Mouse (Mus musculus): Measurements from ENCODE around the gene Syndig1. TPM values are rescaled to one million over a fixed set of nuclear protein-coding genes. Genes with fewer than 3 reads are reported as not detected.

The Syndig1 gene
- polyA plus RNA-seq, 1 experiment from 2014 or later = 4.7 TPM

DNA sequence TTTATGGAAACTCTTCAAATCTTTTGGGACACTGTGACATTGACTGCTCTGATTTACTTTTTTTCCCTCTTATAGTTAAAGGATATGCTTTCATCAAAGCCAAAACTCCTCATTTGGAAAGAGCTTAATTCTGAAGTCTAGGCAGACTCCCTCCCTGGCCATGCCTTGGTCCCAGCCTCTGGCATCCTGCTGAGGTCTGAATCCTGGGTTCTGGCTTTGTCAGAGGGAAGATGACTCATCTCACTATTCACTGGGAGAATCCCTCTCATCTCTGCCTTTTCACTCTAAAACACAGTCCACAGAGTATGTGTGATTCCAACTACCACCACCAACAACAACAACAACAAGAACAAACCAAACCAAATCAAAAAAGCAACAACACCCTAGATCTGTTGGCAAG lies 58.6 kb downstream of the Syndig1 start:
- no peak overlapping the region for H3K9ac ChIP-seq
- H3K4me3 ChIP-seq = no peak overlapping the region
- ATAC-seq (ENCODE audit: borderline replicate concordance, extremely low read depth, low FRiP score, low TSS enrichment) = no peak
- no peak overlapping the region for H3K4me2 ChIP-seq
- H3K9me3 ChIP-seq = no peaks in the 10 kb centered on the region
- H3K27ac ChIP-seq = no peak overlapping the region
- no peaks in the 10 kb centered on the region for H3K36me3 ChIP-seq
- H3K27me3 ChIP-seq = no peaks in the 10 kb centered on the region
- no peaks in the 10 kb centered on the region for H3K4me1 ChIP-seq

DNA sequence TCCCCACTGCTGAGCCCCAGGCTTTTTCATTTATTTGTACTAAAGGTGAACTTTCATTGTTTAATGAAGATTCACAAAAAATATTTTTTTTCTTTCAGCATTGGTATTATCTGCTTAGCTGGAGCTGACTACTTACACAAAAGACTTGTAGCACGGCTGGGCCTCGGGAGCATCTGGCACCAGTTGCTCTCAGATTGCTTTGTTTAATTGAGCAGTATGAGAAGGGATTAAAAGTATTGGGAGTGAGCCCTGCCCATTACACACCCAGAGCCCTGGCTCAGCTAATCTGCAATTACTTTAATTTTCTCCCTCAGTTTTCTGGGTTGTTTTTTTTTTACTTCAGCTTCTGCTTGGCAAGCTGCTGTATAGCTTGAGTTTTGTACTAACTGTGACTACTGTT lies 62.6 kb downstream of the Syndig1 start:
- H3K4me2 ChIP-seq = no peak overlapping the region
- ATAC-seq (ENCODE audit: borderline replicate concordance, extremely low read depth, low FRiP score, low TSS enrichment) = no peak
- H3K27ac ChIP-seq = no peak overlapping the region
- no peaks in the 10 kb centered on the region for H3K9me3 ChIP-seq
- no peaks in the 10 kb centered on the region for H3K4me1 ChIP-seq
- H3K9ac ChIP-seq = no peak overlapping the region
- no peaks in the 10 kb centered on the region for H3K36me3 ChIP-seq
- no peaks in the 10 kb centered on the region for H3K27me3 ChIP-seq
- H3K4me3 ChIP-seq = no peak overlapping the region
- WGBS = 62% methylated on average over 2 of the region's 2 CpGs

DNA sequence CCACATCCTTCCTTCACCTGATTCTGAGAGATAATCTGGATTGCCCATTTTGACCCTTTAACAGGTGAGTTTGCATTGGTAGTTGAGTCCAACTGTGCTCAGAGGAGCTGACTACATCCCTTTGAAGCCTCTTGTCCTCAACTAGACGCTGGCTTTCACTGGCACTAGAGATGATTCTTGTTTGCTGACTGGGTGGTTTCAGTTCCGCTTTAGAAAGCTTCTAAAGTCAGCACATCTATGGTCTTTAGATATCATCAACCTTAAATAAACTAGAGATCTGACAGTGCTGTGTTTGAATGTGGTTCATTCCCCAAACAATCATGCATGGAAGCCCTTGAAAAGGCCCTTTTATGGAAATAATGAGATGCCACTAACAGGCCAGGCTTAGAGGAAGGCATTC lies 67.3 kb downstream of the Syndig1 start:
- H3K4me1 ChIP-seq = no peaks in the 10 kb centered on the region
- no peaks in the 10 kb centered on the region for H3K36me3 ChIP-seq
- H3K9me3 ChIP-seq = no peaks in the 10 kb centered on the region
- ATAC-seq (ENCODE audit: borderline replicate concordance, extremely low read depth, low FRiP score, low TSS enrichment) = no peak
- H3K27ac ChIP-seq = no peak overlapping the region
- no peaks in the 10 kb centered on the region for H3K27me3 ChIP-seq
- no peak overlapping the region for H3K9ac ChIP-seq
- no peak overlapping the region for H3K4me3 ChIP-seq
- 53% methylated on average over 2 of the region's 2 CpGs for WGBS
- no peak overlapping the region for H3K4me2 ChIP-seq

DNA sequence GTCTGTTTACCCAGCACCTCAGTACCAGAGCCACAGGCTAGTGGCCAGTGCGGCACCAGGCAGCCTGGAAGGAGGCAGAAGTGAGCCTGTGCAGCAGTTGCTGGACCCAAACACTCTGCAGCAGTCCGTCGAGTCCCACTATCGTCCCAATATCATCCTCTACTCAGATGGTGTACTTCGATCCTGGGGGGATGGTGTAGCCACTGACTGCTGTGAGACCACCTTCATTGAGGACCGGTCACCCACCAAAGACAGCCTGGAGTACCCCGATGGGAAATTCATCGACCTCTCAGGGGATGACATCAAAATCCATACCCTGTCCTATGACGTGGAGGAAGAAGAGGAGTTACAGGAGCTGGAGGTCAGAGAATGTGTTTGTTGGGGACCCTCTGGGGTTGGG lies 70.6 kb downstream of the Syndig1 start:
- ATAC-seq (ENCODE audit: borderline replicate concordance, extremely low read depth, low FRiP score, low TSS enrichment) = no peak
- Histone ChIP-seq H3K9ac (no peak overlapping the region), H3K4me3 (no peak overlapping the region), H3K4me1 (no peaks in the 10 kb centered on the region), H3K27me3 (no peaks in the 10 kb centered on the region), H3K9me3 (no peaks in the 10 kb centered on the region), H3K27ac (no peak overlapping the region), H3K36me3 (no peaks in the 10 kb centered on the region), H3K4me2 (no peak overlapping the region)
- 90% methylated on average over 9 of the region's 9 CpGs for WGBS

DNA sequence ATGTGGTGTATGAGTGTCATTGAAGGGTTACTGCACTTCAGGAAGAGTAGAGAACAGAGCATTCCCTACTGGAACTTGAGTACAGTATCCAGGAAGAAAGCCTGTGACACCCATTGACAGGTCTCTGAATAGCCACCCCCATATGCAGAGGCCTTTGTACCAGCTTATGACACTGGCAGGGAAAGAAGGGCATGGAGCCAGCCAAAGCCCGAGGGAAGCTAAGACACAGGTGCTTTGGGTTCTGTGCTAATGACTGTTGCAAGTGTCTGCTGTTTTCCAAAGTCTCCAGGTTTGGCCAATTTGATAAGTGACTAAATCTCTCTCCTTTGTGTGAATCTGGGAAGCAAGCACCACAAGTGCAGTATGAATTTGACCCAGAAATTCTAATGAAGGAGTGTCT lies 71.6 kb downstream of the Syndig1 start:
- Histone ChIP-seq H3K4me3 (no peak overlapping the region), H3K4me2 (no peak overlapping the region), H3K9ac (no peak overlapping the region), H3K27me3 (no peaks in the 10 kb centered on the region), H3K27ac (no peak overlapping the region), H3K4me1 (no peaks in the 10 kb centered on the region), H3K36me3 (no peaks in the 10 kb centered on the region), H3K9me3 (no peaks in the 10 kb centered on the region)
- ATAC-seq (ENCODE audit: borderline replicate concordance, extremely low read depth, low FRiP score, low TSS enrichment) = no peak
- WGBS = 84% methylated on average over 1 of the region's 1 CpGs

DNA sequence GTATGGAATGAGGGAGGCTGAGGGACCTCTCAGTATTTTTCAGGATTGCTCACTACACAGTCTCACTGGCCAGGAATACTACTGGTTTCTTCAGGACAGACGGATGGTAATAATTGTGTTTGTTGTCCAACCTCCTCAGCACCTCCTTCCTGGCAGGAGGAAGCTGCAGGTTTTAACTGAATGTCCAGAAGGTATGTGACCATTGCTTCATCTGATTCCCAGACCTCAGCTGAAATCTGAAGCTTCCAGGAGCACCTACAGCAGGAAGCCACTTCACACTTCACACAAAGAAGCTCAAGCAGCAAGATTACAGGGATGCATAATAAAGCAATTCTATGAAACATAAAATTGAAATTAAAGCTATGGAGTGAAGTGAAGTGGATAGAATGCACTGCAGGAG lies 75.4 kb downstream of the Syndig1 start:
- no peaks in the 10 kb centered on the region for H3K9me3 ChIP-seq
- WGBS = 56% methylated on average over 1 of the region's 1 CpGs
- H3K36me3 ChIP-seq = no peaks in the 10 kb centered on the region
- no peak overlapping the region for H3K4me3 ChIP-seq
- no peaks in the 10 kb centered on the region for H3K27me3 ChIP-seq
- H3K4me2 ChIP-seq = no peak overlapping the region
- no peak overlapping the region for H3K9ac ChIP-seq
- no peaks in the 10 kb centered on the region for H3K4me1 ChIP-seq
- no peak overlapping the region for H3K27ac ChIP-seq
- no peak for ATAC-seq (ENCODE audit: borderline replicate concordance, extremely low read depth, low FRiP score, low TSS enrichment)

DNA sequence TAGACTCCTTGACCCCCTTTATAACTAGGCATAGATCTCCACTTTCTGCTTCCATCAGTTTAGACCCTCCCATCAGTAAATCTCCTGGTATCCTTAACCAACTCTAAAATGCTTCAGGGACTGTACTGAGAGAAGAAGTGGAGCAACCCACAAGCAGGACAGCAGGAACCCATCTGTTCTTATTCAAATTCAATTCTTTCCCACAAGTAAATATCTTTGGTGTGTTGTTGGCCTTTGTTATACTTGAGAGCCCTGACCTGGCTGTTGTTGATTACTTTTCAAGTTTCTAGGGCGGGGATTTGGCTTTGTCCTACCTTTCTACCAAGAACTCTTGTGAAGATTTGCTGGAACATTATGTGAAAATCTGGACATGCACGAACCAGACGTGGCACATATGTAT lies 77.7 kb downstream of the Syndig1 start:
- Histone ChIP-seq H3K27ac (no peak overlapping the region), H3K9ac (no peak overlapping the region), H3K27me3 (no peaks in the 10 kb centered on the region), H3K36me3 (no peaks in the 10 kb centered on the region), H3K4me1 (no peaks in the 10 kb centered on the region), H3K9me3 (no peaks in the 10 kb centered on the region), H3K4me3 (no peak overlapping the region), H3K4me2 (no peak overlapping the region)
- WGBS = 74% methylated on average over 3 of the region's 3 CpGs
- no peak for ATAC-seq (ENCODE audit: borderline replicate concordance, extremely low read depth, low FRiP score, low TSS enrichment)

DNA sequence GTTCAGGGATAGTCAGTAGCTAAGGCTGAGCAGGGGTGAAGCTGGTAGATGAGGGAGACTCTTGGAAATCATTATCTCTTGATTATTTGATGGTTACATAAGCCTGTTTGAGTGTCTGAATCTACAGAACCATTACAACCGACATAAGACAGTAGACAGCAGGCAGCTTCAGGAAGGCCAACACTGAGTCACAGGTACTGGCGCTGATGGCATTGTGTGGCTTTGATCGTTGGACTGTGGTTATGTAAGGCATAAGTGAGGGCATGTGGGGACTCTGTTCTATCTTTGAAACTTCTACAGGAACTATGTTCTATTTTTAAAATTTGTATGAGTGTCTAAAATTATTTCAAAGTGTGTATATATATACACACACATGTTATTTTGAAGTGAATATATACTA lies 88.2 kb downstream of the Syndig1 start:
- WGBS = 85% methylated on average over 3 of the region's 3 CpGs
- no peak overlapping the region for H3K4me2 ChIP-seq
- H3K36me3 ChIP-seq = no peaks in the 10 kb centered on the region
- no peaks in the 10 kb centered on the region for H3K4me1 ChIP-seq
- no peak overlapping the region for H3K27ac ChIP-seq
- H3K9me3 ChIP-seq = no peaks in the 10 kb centered on the region
- H3K4me3 ChIP-seq = no peak overlapping the region
- no peak for ATAC-seq (ENCODE audit: borderline replicate concordance, extremely low read depth, low FRiP score, low TSS enrichment)
- no peak overlapping the region for H3K9ac ChIP-seq
- H3K27me3 ChIP-seq = no peaks in the 10 kb centered on the region

DNA sequence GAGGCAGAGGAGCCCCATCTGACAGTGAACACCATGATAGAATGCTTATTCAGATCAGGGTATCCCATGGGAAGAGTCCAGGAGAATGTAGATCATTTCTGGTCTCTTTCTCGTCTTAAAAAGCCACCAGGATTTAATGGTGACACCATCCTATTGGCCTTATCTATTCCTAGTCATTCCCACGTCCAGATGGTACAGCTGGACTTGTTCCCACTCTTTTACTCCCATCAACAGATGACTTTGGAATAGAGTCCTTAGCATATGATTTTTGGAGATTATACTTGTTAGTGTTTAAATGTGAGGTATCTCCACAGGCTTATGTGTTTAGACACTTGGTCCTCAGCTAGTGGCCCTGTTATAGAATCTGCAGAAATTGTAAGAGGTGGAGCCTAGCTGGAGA lies 94.5 kb downstream of the Syndig1 start:
- H3K36me3 ChIP-seq = no peaks in the 10 kb centered on the region
- no peaks in the 10 kb centered on the region for H3K27me3 ChIP-seq
- no peak overlapping the region for H3K9ac ChIP-seq
- no peak overlapping the region for H3K27ac ChIP-seq
- no peaks in the 10 kb centered on the region for H3K4me1 ChIP-seq
- no peak overlapping the region for H3K4me3 ChIP-seq
- 32% methylated on average over 2 of the region's 2 CpGs for WGBS
- ATAC-seq (ENCODE audit: borderline replicate concordance, extremely low read depth, low FRiP score, low TSS enrichment) = no peak
- no peak overlapping the region for H3K4me2 ChIP-seq
- H3K9me3 ChIP-seq = no peaks in the 10 kb centered on the region

DNA sequence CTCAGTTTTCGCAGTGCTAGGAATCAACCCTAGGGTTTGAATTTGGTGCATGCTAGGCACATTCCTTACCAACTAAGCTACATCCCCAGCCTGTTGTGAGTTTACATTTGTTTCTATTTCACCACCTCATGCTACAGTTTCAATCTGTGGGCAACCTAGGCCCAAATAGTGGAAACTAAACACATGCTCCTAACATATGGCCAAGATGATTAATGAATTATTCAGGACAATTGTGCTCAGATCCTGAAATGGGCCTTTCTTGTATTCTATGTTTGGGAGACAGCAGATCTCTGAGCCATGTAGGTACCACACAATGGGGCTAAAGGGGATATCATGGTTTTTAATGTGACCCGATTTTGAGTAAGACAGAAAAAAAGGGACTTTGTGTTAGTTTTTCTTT lies 96.9 kb downstream of the Syndig1 start:
- ATAC-seq (ENCODE audit: borderline replicate concordance, extremely low read depth, low FRiP score, low TSS enrichment) = no peak
- H3K27me3 ChIP-seq = no peaks in the 10 kb centered on the region
- H3K4me2 ChIP-seq = no peak overlapping the region
- H3K9me3 ChIP-seq = no peaks in the 10 kb centered on the region
- H3K9ac ChIP-seq = no peak overlapping the region
- no peaks in the 10 kb centered on the region for H3K36me3 ChIP-seq
- no peaks in the 10 kb centered on the region for H3K4me1 ChIP-seq
- no peak overlapping the region for H3K4me3 ChIP-seq
- no peak overlapping the region for H3K27ac ChIP-seq
- whole genome bisulfite sequencing = 86% methylated on average over 2 of the region's 2 CpGs

DNA sequence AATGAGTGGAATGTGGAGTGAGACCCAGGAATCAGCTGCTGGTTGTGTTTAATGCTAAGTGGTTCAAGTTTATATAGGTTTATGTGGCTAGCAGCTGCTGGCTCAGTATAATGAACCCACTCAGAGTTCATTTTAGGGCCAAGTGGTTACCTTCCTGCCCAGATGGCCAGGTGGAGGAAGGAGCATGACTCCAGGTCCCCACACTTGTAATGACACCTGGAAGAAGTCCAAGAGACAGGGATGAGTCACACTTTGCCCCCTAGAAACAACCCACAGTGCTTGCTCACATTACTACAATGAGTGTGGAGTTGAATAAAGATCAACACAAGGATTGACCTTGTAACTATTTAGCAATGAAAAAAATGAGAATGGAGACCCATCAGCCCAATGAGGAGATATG lies 98.0 kb downstream of the Syndig1 start:
- Histone ChIP-seq H3K36me3 (no peaks in the 10 kb centered on the region), H3K9ac (no peak overlapping the region), H3K4me2 (no peak overlapping the region), H3K27me3 (no peaks in the 10 kb centered on the region), H3K4me3 (no peak overlapping the region), H3K4me1 (no peaks in the 10 kb centered on the region), H3K9me3 (no peaks in the 10 kb centered on the region), H3K27ac (no peak overlapping the region)
- no peak for ATAC-seq (ENCODE audit: borderline replicate concordance, extremely low read depth, low FRiP score, low TSS enrichment)

DNA sequence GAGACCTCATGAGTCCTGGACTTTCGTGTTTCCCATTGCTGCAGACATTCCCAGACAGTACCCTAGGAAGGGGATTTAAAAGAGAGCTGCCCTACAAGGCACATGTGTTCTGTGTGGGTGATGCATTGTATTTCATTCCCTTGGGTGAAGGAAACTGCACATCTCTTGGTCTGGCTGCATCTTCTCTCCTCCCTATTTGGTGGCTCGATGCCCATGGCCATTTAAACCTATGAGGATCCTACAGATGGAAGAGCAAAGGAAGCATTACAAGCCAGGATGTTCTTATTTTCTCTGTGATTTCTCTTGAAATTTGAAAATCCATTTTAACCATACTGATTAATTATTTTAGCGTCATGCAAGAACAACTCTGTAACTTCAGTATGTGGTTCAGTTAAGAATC lies 98.5 kb downstream of the Syndig1 start:
- no peaks in the 10 kb centered on the region for H3K9me3 ChIP-seq
- H3K27me3 ChIP-seq = no peaks in the 10 kb centered on the region
- H3K4me3 ChIP-seq = no peak overlapping the region
- H3K4me2 ChIP-seq = no peak overlapping the region
- 77% methylated on average over 3 of the region's 3 CpGs for WGBS
- no peak overlapping the region for H3K27ac ChIP-seq
- H3K9ac ChIP-seq = no peak overlapping the region
- no peaks in the 10 kb centered on the region for H3K4me1 ChIP-seq
- no peak for ATAC-seq (ENCODE audit: borderline replicate concordance, extremely low read depth, low FRiP score, low TSS enrichment)
- no peaks in the 10 kb centered on the region for H3K36me3 ChIP-seq

DNA sequence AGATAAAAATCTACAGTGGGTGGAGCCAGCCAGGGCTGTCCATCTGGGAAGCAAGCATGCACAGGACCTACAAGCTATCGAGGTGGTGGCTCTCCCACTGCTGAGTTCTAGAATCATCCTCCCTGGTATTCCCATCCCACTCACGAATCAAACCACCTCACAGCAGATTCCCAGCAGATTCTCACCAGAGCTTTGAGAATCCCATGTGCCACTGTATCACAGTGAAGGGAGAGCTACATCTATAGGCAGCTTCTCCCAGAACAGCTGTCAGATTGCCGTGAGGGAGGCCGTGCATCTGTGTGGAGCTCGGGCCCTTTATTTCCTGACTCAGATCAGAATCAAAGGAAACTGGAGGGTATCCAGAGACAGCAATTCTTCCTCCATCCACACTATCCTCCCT lies 101.0 kb downstream of the Syndig1 start:
- no peaks in the 10 kb centered on the region for H3K9me3 ChIP-seq
- no peaks in the 10 kb centered on the region for H3K27me3 ChIP-seq
- H3K4me1 ChIP-seq = no peaks in the 10 kb centered on the region
- WGBS = 57% methylated on average over 5 of the region's 5 CpGs
- no peak overlapping the region for H3K9ac ChIP-seq
- H3K4me2 ChIP-seq = no peak overlapping the region
- no peak overlapping the region for H3K4me3 ChIP-seq
- ATAC-seq (ENCODE audit: borderline replicate concordance, extremely low read depth, low FRiP score, low TSS enrichment) = no peak
- H3K27ac ChIP-seq = no peak overlapping the region
- no peaks in the 10 kb centered on the region for H3K36me3 ChIP-seq

All from lung, embryonic 15.5 days (tissue).